In genomic region chr6:117312891-117313781, GRCm38 (mm10) we compare ENCODE assay signal across 11 mouse cellular contexts.
A peak's percentile ranks its signal among the peaks of the same experiment; 100 is the strongest.
DNase-seq lines count a peak whose midpoint lies in the region; ATAC-seq lines count a peak whose summit lies in the region.
"Had no signal": no experiment of that assay in that cellular context is flagged by ENCODE, and none has a peak within 500 bp of the region (broad histone marks: within the 10 kb centered on the region; RNA-seq: fewer than 3 reads in every experiment).

No protein-coding gene starts in this region.

- no peak for DNase-seq in kidney, postnatal 14 days
- DNase-seq in forebrain, embryonic 14.5 days (ENCODE audit: low spot score): peak; percentile 37
- no peak for DNase-seq in limb, embryonic 10.5 days (ENCODE audit: low spot score)
- DNase-seq in right cerebral cortex, postnatal 25 days: peak; percentile 44
- DNase-seq in cerebellum, adult 18-20 months: no peak
- no peak for DNase-seq in gastrocnemius, adult 8-10 months (ENCODE audit: low spot score in 2 of 2)
- DNase-seq: adrenal gland, adult 2 months; liver, postnatal 0 days had no signal

- no peak overlapping the region for H3K4me2 ChIP-seq in kidney, embryonic 16.5 days (replicated peaks; ENCODE audit: low read depth, low read length)
- no peak overlapping the region for H3K4me2 ChIP-seq in forebrain, embryonic 14.5 days (ENCODE audit: low read length)
- H3K4me2 ChIP-seq: hindbrain, embryonic 12.5 days had no signal

- no peaks in the 10 kb centered on the region for H3K36me3 ChIP-seq in kidney, embryonic 16.5 days (ENCODE audit: insufficient read depth, low read length)
- no peaks in the 10 kb centered on the region for H3K36me3 ChIP-seq in forebrain, embryonic 14.5 days (ENCODE audit: control insufficient read depth, insufficient read depth, low read length)
- H3K36me3 ChIP-seq in limb, embryonic 10.5 days: no peaks in the 10 kb centered on the region
- H3K36me3 ChIP-seq: heart, embryonic 10.5 days; hindbrain, embryonic 12.5 days had no signal

- H3K27me3 ChIP-seq in kidney, embryonic 16.5 days (ENCODE audit: insufficient read depth, low read length): no peaks in the 10 kb centered on the region
- H3K27me3 ChIP-seq in forebrain, embryonic 14.5 days (replicated peaks; ENCODE audit: control insufficient read depth, insufficient read depth, low read length): no peaks in the 10 kb centered on the region
- no peaks in the 10 kb centered on the region for H3K27me3 ChIP-seq in limb, embryonic 10.5 days (ENCODE audit: low read depth, poor library complexity, severe bottlenecking)
- H3K27me3 ChIP-seq: hindbrain, embryonic 12.5 days had no signal

- H3K9ac ChIP-seq in kidney, embryonic 16.5 days (replicated peaks; ENCODE audit: low read length): no peak overlapping the region
- H3K9ac ChIP-seq in forebrain, embryonic 14.5 days (ENCODE audit: low read length): no peak overlapping the region
- H3K9ac ChIP-seq: hindbrain, embryonic 12.5 days; liver, postnatal 0 days had no signal

- WGBS in kidney, embryonic 16.5 days: 65% methylated on average over 13 of the region's 13 CpGs
- 70% methylated on average over 13 of the region's 13 CpGs for WGBS in forebrain, embryonic 14.5 days
- 68% methylated on average over 13 of the region's 13 CpGs for WGBS in limb, embryonic 10.5 days

- no peak overlapping the region for H3K4me3 ChIP-seq in kidney, embryonic 16.5 days (ENCODE audit: low read length)
- no peak overlapping the region for H3K4me3 ChIP-seq in forebrain, embryonic 14.5 days (ENCODE audit: low read depth, low read length)
- no peak overlapping the region for H3K4me3 ChIP-seq in limb, embryonic 10.5 days
- H3K4me3 ChIP-seq: heart, embryonic 10.5 days; hindbrain, embryonic 12.5 days had no signal

- peaks cover 4% of the 10 kb centered on the region; the same call in 1 of the 2 replicates for H3K4me1 ChIP-seq in kidney, embryonic 16.5 days (ENCODE audit: insufficient read depth, low read length)
- no peaks in the 10 kb centered on the region for H3K4me1 ChIP-seq in forebrain, embryonic 14.5 days (ENCODE audit: control insufficient read depth, insufficient read depth, low read length)
- peaks cover 23% of the 10 kb centered on the region for H3K4me1 ChIP-seq in limb, embryonic 10.5 days

- no peaks in the 10 kb centered on the region for H3K9me3 ChIP-seq in kidney, embryonic 16.5 days (ENCODE audit: low read length)
- H3K9me3 ChIP-seq in forebrain, embryonic 14.5 days (replicated peaks; ENCODE audit: control insufficient read depth, low read length): no peaks in the 10 kb centered on the region
- no peaks in the 10 kb centered on the region for H3K9me3 ChIP-seq in limb, embryonic 10.5 days (replicated peaks)
- H3K9me3 ChIP-seq: heart, embryonic 10.5 days; hindbrain, embryonic 12.5 days had no signal

- H3K27ac ChIP-seq in kidney, embryonic 16.5 days (ENCODE audit: low read length): no peak overlapping the region
- H3K27ac ChIP-seq in forebrain, embryonic 14.5 days (ENCODE audit: low read depth, low read length): no peak overlapping the region
- H3K27ac ChIP-seq in limb, embryonic 10.5 days: peak overlapping the region; percentile 64; the same call in 1 of the 2 replicates
- H3K27ac ChIP-seq: heart, embryonic 10.5 days; hindbrain, embryonic 12.5 days had no signal

- ATAC-seq in kidney, embryonic 16.5 days (ENCODE audit: low FRiP score, low TSS enrichment): 0 out of 2 replicates have a peak, but pooled peaks have one; percentile 6
- ATAC-seq in forebrain, embryonic 14.5 days: no peak
- ATAC-seq: liver, postnatal 0 days had no signal

Comparison
In these comparisons a context has a peak if more than half of its experiments do, and no peak if none do; other contexts are left out.
1. DNase-seq: peak in forebrain, embryonic 14.5 days (single experiment) and right cerebral cortex, postnatal 25 days (single experiment); none in kidney, postnatal 14 days (single experiment), limb, embryonic 10.5 days (single experiment), cerebellum, adult 18-20 months (0 of 2) and gastrocnemius, adult 8-10 months (0 of 2).